Mouse (Mus musculus) spleen, adult 2 months (tissue): Measurements from ENCODE around the gene Slc22a16.

Experiments
- CTCF ChIP-seq: fragments of 200-500 bp; IDR thresholded peaks from 2 replicates; pipeline ENCODE4 v1.5.1; 2011; ENCODE audit warnings: mild to moderate bottlenecking, inconsistent platforms; ENCODE audit not compliant: insufficient read depth, insufficient read length, insufficient replicate concordance; ENCODE audit errors: extremely low read depth
- POLR2A ChIP-seq: fragments of 200-500 bp; IDR thresholded peaks from 2 replicates; pipeline ENCODE4 v1.6.1; 2011; ENCODE audit warnings: low read depth, low read length, inconsistent platforms

DNA sequence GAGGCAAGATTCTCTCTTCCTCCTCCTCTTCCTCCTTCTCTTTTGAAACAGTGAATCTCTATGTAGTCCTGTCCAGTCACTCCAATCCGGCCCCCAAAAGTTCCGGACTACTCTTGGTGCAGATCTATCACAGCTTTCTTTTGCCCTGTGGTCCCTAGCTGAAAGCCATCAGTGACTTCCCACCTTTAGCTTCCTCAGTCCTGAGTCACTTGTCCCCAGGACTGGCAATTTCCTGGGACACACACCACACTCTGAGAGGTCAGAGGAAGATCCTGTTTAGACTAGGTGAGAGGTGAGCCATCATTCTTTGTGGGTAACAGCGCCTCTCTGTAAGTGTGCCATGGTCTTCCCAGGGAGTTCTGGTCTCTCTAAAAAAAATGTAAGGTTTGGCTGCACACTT is 43.1 kb upstream of the Slc22a16 start:
- TF ChIP-seq CTCF, result no peak
- no peak for TF ChIP-seq POLR2A
